ENCODE assay signal across 10 mouse cellular contexts in the genomic region with DNA sequence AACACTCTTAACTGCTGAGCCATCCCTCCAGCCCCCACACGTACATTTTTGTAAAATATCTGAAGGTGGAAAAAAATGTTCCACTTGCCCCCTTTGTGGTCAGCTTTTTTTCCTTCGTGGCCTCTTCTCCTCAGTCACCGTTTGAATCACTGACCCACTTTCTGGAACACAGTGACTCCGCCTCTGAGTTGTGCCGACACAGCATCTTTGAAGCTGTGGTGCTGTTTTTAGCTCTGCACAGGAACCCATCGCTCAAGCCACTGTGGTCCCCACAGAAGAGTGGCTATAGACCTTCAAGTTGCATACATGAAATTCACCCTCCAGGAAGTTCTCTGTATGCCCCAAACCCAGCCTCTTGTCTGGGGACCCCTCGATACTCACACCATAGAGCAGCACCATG. TPM values are rescaled to one million over a fixed set of nuclear protein-coding genes. Genes with fewer than 3 reads are reported as not detected.
A peak's percentile ranks its signal among the peaks of the same experiment; 100 is the strongest.
DNase-seq lines count a peak whose midpoint lies in the region; ATAC-seq and TF ChIP-seq lines count a peak whose summit lies in the region.
"Had no signal": no experiment of that assay in that cellular context is flagged by ENCODE, and none has a peak within 500 bp of the region (broad histone marks: within the 10 kb centered on the region; RNA-seq: fewer than 3 reads in every experiment).

No protein-coding gene starts in this region.

- 73% methylated on average over 7 of the region's 7 CpGs for WGBS in intestine, embryonic 15.5 days
- WGBS in forebrain, embryonic 14.5 days, result 83% methylated on average over 7 of the region's 7 CpGs

- ATAC-seq in intestine, embryonic 15.5 days, result no peak
- no peak for ATAC-seq in forebrain, embryonic 14.5 days

- peaks cover 6% of the 10 kb centered on the region for H3K4me1 ChIP-seq in intestine, embryonic 15.5 days (replicated peaks)
- H3K4me1 ChIP-seq in forebrain, embryonic 14.5 days (ENCODE audit: control insufficient read depth, insufficient read depth, low read length), result no peaks in the 10 kb centered on the region; the same call in 1 of the 2 replicates

- H3K36me3 ChIP-seq in intestine, embryonic 15.5 days, result no peaks in the 10 kb centered on the region
- H3K36me3 ChIP-seq in forebrain, embryonic 14.5 days (ENCODE audit: control insufficient read depth, insufficient read depth, low read length), result peaks cover 34% of the 10 kb centered on the region
- H3K36me3 ChIP-seq: lung, embryonic 15.5 days had no signal

- no peak overlapping the region for H3K4me3 ChIP-seq in layer of hippocampus, adult 2 months
- no peak overlapping the region for H3K4me3 ChIP-seq in intestine, embryonic 15.5 days (replicated peaks)
- H3K4me3 ChIP-seq in forebrain, embryonic 14.5 days (ENCODE audit: low read depth, low read length), result no peak overlapping the region
- H3K4me3 ChIP-seq: lung, embryonic 15.5 days had no signal

- TF ChIP-seq CTCF in layer of hippocampus, adult 2 months (conservative IDR thresholded peaks at IDR 0.05), result no peak

- no peak overlapping the region for H3K4me2 ChIP-seq in intestine, embryonic 15.5 days (replicated peaks)
- no peak overlapping the region for H3K4me2 ChIP-seq in forebrain, embryonic 14.5 days (ENCODE audit: low read length)
- H3K4me2 ChIP-seq: lung, embryonic 15.5 days had no signal

- H3K27me3 ChIP-seq in intestine, embryonic 15.5 days (replicated peaks), result no peaks in the 10 kb centered on the region
- H3K27me3 ChIP-seq in forebrain, embryonic 14.5 days (replicated peaks; ENCODE audit: control insufficient read depth, insufficient read depth, low read length), result no peaks in the 10 kb centered on the region
- H3K27me3 ChIP-seq: lung, embryonic 15.5 days had no signal

- H3K27ac ChIP-seq in layer of hippocampus, adult 2 months, result peak overlapping the region; percentile 70
- H3K27ac ChIP-seq in intestine, embryonic 15.5 days, result peak overlapping the region; percentile 42; the same call in 1 of the 2 replicates
- no peak overlapping the region for H3K27ac ChIP-seq in forebrain, embryonic 14.5 days (ENCODE audit: low read depth, low read length)
- H3K27ac ChIP-seq: lung, embryonic 15.5 days had no signal

- H3K9ac ChIP-seq in intestine, embryonic 15.5 days, result no peak overlapping the region
- H3K9ac ChIP-seq in forebrain, embryonic 14.5 days (ENCODE audit: low read length), result no peak overlapping the region

- peak; percentile 37 to 52 for DNase-seq in cerebellum, postnatal 25 days
- DNase-seq in cerebellum, adult 11 months, result no peak
- no peak for DNase-seq in layer of hippocampus, adult 2 months (ENCODE audit: low spot score in 2 of 2)
- DNase-seq in layer of hippocampus, adult 8-10 months (ENCODE audit: low spot score in 2 of 2), result no peak
- DNase-seq in CD4-positive helper T cell, adult 2 months (ENCODE audit: low read depth, low spot score), result peak; percentile 89
- DNase-seq in yolk sac, embryonic 10.5 days (ENCODE audit: low spot score), result no peak
- DNase-seq in forebrain, embryonic 14.5 days (ENCODE audit: low spot score), result no peak
- DNase-seq: kidney, postnatal 14 days had no signal

- H3K9me3 ChIP-seq in intestine, embryonic 15.5 days, result no peaks in the 10 kb centered on the region
- H3K9me3 ChIP-seq in forebrain, embryonic 14.5 days (replicated peaks; ENCODE audit: control insufficient read depth, low read length), result no peaks in the 10 kb centered on the region
- H3K9me3 ChIP-seq: lung, embryonic 15.5 days had no signal

RNA-seq across cellular contexts. Expression of gene Rinl, which starts 7.9 kb away (rescaled TPM):
- total RNA-seq in layer of hippocampus, adult 2 months (2021), result 1 to 10 TPM; 2.6 to 4.5 TPM
- total RNA-seq in layer of hippocampus, adult 8-10 months (2022), result 1 to 10 TPM; 2.5 to 5.3 (median 3.8) TPM
- polyA plus RNA-seq in intestine, embryonic 15.5 days (2015; fragmentation: Nextera tagmentation; extraction: Ambion mirVana), result 4.5 and 5.6 TPM in 2 replicates
- 1.3 and 1.5 TPM in 2 replicates for polyA plus RNA-seq in forebrain, embryonic 14.5 days (2014; fragmentation: Nextera tagmentation; extraction: Ambion mirVana)

RNA-seq across cellular contexts. Expression of gene Nfkbib, which starts 13.5 kb away (rescaled TPM):
- 10 to 100 TPM; 25.6 to 27.2 TPM for total RNA-seq in layer of hippocampus, adult 2 months (2021)
- 10 to 100 TPM; 23.0 to 25.5 (median 24.7) TPM for total RNA-seq in layer of hippocampus, adult 8-10 months (2022)
- 40.2 and 43.7 TPM in 2 replicates for polyA plus RNA-seq in intestine, embryonic 15.5 days (2015; fragmentation: Nextera tagmentation; extraction: Ambion mirVana)
- 61.0 and 62.4 TPM in 2 replicates for polyA plus RNA-seq in forebrain, embryonic 14.5 days (2014; fragmentation: Nextera tagmentation; extraction: Ambion mirVana)

RNA-seq across cellular contexts. Expression of gene Sirt2, which starts 14.3 kb away (rescaled TPM):
- 100 to 1,000 TPM; 128 to 139 TPM for total RNA-seq in layer of hippocampus, adult 2 months (2021)
- total RNA-seq in layer of hippocampus, adult 8-10 months (2022), result 100 to 1,000 TPM; 129 to 157 (median 142) TPM
- polyA plus RNA-seq in intestine, embryonic 15.5 days (2015; fragmentation: Nextera tagmentation; extraction: Ambion mirVana), result 54.9 and 60.3 TPM in 2 replicates
- 110 and 115 TPM in 2 replicates for polyA plus RNA-seq in forebrain, embryonic 14.5 days (2014; fragmentation: Nextera tagmentation; extraction: Ambion mirVana)

RNA-seq across cellular contexts. Expression of gene Ccer2, which starts 24.9 kb away (rescaled TPM):
- total RNA-seq in layer of hippocampus, adult 2 months (2021), result under 1 TPM; 0.34 to 0.36 TPM
- 1 to 10 TPM in 2 of 4 experiments, under 1 TPM in 2; 0.32 to 1.4 (median 0.87) TPM for total RNA-seq in layer of hippocampus, adult 8-10 months (2022)
- not detected in 2 replicates for polyA plus RNA-seq in intestine, embryonic 15.5 days (2015; fragmentation: Nextera tagmentation; extraction: Ambion mirVana)
- polyA plus RNA-seq in forebrain, embryonic 14.5 days (2014; fragmentation: Nextera tagmentation; extraction: Ambion mirVana), result not detected in 2 replicates
- polyA plus RNA-seq: lung, embryonic 15.5 days had no signal

RNA-seq across cellular contexts. Expression of gene Hnrnpl, which starts 27.5 kb away (rescaled TPM):
- 100 to 1,000 TPM; 410 to 476 TPM for total RNA-seq in layer of hippocampus, adult 2 months (2021)
- 100 to 1,000 TPM; 403 to 453 (median 434) TPM for total RNA-seq in layer of hippocampus, adult 8-10 months (2022)
- polyA plus RNA-seq in intestine, embryonic 15.5 days (2015; fragmentation: Nextera tagmentation; extraction: Ambion mirVana), result 210 and 237 TPM in 2 replicates
- polyA plus RNA-seq in forebrain, embryonic 14.5 days (2014; fragmentation: Nextera tagmentation; extraction: Ambion mirVana), result 190 and 198 TPM in 2 replicates

Comparison
In these comparisons a context has a peak if more than half of its experiments do, and no peak if none do; other contexts are left out.
1. DNase-seq: peak in cerebellum, postnatal 25 days (2 of 2) and CD4-positive helper T cell, adult 2 months (single experiment); none in cerebellum, adult 11 months (single experiment), layer of hippocampus, adult 2 months (0 of 2), layer of hippocampus, adult 8-10 months (0 of 2), yolk sac, embryonic 10.5 days (single experiment) and forebrain, embryonic 14.5 days (single experiment).